Mouse (Mus musculus) granulocyte monocyte progenitor cell, adult 5-6 weeks (primary cell): Measurements from ENCODE around the gene Padi3. TPM values are rescaled to one million over a fixed set of nuclear protein-coding genes. Genes with fewer than 3 reads are reported as not detected.

Source experiments
- ATAC-seq: replicated peaks from 2 replicates; pipeline ENCODE4 v1.8.0; 2016; ENCODE audit warnings: mild to moderate bottlenecking, moderate TSS enrichment, inconsistent platforms; ENCODE audit not compliant: poor library complexity, severe bottlenecking
- total RNA-seq, 2 experiments: library from RNA; stranded (forward) in 1 of 2; stranded (reverse) in 1 of 2; fragments of 200-712, 200-1000 nt in 1 of 2; fragments of >200 nt in 1 of 2; fragmentation: Nextera tagmentation in 1 of 2; gene quantifications; 2 replicates each; pipeline ENCODE4 v1.2.3; 2014 to 2017

Padi3 gene
- total RNA-seq, 2 experiments from 2014 or later: 0.19 TPM; not detected in 1

DNA sequence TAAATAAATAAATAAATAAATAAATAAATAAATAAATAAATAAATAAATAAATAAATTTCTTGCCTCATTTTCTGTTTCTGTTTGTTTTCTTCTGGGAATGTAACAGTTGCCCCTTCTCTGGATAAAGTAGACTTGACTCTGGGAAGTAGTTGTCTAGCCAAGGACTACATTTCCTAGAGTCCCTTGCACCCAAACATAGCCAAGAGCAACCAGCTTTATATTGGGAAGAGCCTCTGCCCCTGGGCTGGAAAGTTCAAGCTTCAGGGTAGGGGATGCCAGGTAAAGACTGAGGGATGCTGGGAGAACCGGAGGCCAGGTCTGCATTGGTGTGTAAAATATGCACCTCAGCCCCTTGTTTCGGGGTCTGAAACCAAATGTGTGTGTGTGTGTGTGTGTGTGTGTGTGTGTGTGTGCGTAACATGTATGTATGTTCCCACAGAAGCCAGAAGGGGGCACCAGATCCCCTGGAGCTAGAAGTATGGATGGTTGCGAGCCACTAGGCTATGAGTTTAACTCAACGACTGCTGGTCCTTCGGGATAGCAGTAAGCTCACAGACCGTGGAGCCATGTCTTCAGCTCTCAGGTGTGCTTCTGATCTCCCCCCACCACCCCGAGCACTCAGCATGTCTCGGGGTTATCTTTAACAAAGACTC is 26.0 kb downstream of the Padi3 start:
- no peak for ATAC-seq

DNA sequence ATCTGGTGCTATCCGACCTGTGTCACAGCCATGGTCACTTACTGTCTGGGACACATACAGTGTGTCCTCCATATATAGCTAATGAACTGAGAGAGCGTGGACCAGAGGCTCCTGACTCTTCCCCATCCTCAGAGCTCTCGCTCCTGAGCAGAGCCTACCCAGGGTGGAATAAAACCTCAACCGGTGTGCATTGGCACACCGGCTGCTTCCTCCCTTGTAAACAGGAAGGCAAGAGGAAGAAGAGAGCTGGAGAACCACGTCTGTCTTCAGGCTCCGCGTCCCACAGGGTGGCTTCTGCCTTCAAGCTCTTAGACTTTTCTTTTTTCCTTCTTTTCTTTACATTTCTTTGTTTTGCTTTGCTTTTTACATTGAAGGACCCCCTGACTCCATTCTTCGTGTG is 27.6 kb downstream of the Padi3 start:
- no peak for ATAC-seq

DNA sequence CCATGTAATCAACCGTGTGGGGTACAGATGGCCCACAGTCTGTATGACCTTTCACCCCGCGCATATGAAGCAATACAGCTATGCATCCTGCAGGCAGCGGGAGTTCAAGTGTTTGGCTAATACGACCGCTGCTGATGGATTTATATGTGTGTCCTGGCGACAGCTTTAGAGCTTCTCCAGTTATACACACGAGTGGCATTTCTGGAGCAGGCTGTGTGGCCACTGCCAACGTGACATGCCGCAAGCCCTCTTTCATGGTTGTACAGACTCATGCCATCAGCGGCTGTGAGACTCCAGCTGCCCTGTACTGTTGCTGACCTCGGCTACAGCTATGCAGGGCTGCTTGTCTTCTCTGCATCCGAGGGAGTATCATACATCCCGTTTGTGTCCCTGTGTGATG is 29.9 kb downstream of the Padi3 start:
- no peak for ATAC-seq

DNA sequence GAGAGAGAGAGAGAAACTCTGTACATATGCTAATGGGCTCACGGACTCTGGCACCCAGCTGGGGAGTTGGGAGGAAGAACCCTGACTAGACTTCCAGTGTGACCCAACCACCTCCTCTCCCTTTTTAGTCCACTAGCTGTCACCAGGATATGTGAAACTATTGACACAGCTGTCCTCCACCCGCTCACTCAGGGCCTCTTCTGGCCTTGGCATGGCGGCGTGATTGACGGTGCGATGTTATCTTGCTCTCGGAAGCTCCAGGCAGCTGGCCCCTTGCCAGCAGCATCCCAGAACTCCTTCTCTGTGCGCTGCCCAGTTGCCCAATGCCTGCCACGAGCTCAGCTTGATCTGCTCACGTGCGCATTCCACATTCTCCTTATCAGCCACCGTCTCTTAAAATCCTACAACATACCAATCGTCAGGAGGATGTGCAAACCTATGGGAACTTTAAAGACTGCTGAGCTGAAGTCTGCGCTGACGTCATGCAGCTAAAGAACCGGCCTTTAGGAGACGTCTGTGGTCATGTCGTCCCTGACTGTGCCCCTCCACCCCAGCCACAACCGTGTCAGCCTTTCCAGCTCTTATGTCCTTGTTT is 30.5 kb downstream of the Padi3 start:
- peak; percentile 51 for ATAC-seq

DNA sequence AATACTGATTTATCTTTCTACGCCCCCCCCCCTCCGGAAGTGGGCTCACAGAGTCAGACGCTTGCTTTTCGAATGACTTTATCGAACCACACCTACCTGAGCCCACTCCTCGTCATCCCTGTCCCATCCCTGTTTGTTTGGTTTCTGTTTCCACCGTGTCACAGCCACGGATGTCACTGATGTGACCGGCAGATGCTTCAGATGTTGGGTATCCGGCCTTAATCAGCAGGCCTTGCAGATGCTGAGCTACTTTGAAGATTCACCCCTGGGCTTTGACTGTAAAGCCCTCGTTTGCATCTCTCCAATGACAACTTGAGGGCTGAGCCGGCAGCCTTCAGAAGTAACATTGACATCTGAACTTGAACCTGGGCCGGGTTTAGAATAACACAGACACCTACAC is 33.8 kb downstream of the Padi3 start:
- ATAC-seq: no peak

DNA sequence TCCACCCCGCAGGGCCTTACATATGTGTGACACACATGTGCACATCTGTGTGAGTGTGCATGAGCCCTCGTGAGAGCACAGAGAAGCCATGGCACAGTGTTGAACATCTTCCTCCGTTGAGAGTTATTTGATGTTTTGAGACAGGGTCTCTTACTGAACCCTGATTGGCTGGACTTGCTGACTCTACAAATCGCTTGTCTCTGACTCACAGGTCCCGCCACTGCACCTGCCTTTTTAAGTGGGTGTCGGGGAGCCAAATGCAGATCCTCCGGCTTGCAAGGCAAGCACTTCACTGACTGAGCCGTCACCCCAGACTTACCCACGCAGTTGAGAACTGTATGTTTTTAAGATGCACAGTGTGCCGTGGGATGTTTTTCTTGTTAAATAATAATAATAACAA is 34.6 kb downstream of the Padi3 start:
- ATAC-seq: no peak

DNA sequence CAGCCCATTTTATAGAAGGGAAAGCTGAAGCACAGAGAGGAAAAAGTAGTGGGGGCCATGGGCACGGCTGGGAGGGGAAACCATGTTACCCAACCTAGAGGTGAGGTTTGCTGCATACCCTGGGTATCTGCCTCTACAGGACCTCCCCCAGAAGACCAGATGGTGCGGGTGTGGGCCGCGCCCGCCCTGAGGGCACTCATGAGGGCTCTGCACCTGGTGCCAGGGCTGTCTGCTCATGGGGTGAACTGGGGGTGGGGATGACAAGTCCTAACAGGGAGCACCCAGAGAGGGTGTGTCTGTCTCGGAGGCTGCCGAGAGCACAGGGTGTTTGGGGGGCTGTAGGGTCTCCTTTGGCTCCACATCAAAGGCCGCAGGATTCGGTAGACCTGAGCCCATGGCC is 35.6 kb downstream of the Padi3 start:
- ATAC-seq: no peak

DNA sequence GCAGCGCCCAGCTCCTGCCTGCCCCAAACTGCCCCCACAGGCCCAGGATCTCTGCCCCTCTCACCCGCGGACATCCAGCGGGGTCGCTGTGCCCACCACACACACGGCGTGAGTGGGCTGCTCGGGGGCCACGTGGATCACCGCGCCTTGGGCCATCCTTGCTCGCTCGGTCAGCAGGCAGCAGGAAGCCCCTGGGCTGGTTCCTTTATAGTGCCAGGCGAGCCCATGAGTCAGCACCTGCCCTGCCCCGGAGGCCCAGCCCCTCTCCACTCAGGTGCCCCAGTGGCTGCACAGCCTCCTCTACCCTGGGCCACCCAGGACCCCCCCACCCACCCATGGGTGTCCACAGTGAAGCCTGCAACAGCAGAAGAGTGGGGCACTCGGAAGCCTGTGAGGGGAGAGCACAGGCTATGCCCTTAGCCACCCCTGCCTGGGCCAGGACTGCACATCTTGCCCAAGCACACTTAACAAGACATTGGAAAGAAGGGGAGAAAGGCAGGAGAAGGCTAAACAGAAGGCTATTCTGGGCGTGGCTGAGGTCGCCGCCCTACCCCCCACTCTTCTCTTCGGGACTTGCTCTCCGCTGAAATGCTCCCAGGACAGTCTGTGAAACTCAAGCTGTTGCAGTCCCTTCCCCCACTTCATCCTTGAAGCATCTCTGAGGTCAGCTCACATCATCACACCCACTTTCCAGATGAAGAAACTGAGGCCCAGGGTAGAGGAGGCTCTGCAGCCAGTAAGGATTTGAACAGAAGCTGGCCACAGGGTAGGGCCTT is 36.2 kb downstream of the Padi3 start, which contains the start of gene Padi4:
Gene Padi4 (minus strand): TSS at position 212 of the 776 bp plus-strand sequence.
- peak; percentile 40 for ATAC-seq

DNA sequence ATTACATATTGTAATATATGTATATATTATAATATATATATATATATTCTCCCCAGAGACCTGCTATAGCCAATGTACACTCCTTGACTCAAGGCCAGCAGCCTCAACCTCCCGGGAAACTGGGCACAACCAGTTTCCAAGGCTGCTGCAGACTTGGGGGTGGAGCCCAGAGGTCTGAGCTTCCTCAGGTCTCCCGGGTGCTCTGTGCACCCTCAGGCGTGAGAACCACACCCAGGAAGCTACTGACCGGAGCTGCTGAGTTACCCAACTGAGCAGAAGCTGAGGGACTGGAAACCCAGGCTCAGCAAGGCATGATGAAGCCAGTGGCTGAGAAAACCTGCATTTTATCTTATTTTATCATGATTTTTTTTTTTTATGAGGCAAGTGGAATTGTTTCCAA is 39.4 kb downstream of the Padi3 start:
- peak; percentile 81 for ATAC-seq

DNA sequence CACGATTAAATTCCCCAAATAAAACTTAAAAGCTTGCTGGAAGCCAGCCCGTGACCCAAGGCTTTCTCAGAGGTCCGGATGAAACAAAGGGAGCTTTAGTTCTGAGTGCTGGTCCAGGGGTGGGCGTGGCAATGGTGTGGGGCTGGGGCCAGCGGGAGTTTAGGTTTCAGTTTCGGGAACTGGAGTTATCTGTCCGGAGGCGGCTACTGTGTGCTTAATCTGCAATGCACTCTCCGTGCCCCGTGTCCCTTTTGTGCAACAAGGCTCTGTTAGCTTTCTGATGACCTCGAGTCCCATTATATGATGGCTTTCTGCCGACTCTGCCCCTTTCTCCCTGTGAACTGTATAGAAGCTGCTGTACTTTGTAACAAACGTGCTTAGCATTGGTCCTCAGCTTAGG is 40.0 kb downstream of the Padi3 start:
- peak; percentile 59 for ATAC-seq

DNA sequence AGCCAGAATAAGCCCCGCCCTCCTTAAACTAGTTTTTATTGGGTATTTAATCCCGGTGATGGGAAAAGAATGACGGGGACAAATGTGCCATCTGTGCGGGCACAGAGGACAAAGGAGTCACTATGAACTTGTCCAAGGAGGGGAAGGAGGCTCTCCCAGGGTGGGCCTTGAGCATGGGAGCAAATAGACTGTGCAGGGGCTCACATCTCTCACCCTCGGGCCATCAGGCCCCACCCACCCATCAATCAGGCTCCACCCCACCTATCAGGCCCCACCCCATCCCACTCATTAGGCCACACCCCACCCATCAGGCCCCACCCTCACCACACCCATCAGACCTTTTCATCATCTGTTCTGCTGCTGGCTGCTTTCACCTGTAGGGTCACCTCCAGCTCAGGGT is 41.5 kb downstream of the Padi3 start:
- ATAC-seq: no peak

DNA sequence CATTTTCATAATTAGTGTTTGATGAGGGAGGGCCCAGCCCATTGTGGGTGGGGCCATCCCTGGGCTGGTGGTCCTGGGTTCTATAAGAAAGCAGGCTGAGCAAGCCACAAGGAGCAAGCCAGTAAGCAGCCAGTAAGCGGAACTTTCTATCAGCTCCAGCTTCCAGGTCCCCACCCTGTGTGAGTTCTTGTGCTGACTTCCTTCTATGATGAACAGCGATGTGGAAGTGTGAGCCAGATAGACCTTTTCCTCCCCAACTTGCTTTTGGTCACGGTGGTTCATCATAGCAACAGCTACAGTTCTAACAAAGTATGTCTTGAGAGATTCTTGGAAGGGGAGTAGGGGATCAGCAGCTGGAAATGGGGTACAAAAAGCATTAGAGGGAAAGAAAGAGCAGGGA is 44.5 kb downstream of the Padi3 start:
- ATAC-seq: no peak

DNA sequence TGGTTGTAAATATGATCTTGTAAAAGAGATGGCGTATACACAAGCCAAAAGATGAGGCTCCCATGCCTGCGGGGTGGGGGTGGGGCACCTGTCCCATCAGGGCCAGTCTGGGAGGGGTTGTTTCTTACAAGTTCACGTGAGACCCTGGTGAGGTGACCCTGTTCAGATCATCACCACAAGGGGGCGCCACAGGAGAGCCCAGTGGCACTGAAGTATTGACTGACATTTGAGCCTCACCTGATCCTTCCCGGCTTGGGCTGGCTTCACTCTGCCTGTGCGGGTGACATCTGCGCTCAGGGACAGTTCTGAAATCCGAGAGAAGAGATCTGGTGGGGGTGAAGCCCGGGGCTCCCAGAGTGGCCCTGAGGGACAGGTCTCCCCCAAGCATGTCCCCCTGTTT is 47.3 kb downstream of the Padi3 start:
- peak; percentile 73 for ATAC-seq

DNA sequence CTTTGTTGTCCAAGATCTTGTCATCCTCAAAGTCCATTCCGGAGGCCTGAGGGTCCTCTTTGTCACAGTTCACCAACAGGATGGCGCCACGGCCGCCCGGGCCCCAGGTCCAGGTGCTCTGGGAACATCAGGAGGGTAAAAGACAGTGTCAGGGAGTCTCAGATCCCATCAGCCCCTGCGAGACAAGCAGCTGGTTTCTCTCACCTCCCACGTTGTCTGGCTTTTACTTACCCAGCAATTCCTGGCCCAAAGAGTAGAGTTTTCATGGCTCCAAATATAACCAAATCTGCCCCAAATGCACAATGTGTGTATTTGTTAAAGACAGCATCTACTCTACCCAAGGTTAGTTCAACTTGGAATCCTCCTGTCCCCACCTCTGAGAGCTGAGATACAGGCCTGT is 48.8 kb downstream of the Padi3 start:
- no peak for ATAC-seq

DNA sequence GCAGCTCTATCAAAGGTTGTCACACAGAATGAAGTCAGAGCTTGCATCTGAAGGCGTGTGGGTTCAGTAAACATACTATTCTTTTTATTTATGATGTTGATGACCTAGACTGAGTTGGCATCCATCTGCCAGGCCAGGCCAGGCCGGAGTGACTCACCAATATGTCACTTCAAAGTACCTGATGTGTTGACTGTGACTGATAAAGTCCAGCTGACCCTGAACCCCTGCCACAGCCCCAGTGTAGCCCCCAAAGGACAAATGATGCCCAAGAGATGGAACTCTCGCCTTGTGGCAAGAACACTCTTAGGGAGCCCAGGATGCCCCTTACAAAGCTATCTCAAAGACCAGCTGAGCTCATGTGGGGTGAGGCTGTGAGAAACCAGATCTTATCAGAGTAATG is 54.6 kb downstream of the Padi3 start:
- no peak for ATAC-seq

DNA sequence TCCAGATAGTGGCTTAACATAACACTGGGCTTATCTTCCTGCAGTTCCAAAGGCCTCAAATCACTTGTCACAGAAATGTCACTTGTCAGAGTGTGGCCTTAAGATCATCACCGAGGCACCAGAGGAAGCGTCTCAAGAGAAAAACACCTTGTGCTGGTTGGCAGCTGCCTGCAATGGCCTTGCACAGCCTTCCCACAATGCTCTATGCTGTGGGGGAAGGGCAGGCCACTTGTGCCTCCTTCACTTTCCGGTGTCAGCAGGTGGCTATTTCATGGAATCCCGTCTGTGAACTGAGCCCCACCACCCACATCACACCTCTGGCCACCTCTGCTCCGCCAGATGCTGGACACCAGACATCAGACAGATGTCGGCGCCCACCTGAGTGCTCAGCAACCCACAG is 57.1 kb downstream of the Padi3 start:
- no peak for ATAC-seq

DNA sequence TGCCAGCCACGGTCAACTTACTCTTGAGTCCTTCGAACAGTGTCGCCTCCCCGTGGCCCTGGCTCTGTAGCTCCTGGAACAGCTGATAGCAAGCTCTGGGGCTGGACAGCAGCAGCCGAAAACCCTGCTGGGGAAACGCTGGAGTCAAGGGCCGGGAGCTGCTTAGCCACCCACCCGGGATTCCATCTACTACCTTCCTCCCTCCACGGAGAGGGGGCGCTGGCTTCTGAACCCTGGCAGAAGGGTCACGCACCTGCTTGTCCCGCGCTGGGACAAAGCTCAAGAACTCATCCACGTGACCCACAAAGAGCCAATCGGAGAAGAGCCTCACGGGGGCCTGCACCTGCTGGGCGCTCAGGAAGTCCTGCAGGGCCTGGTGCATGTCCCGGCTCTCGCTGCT is 60.1 kb downstream of the Padi3 start:
- ATAC-seq: peak; percentile 31

DNA sequence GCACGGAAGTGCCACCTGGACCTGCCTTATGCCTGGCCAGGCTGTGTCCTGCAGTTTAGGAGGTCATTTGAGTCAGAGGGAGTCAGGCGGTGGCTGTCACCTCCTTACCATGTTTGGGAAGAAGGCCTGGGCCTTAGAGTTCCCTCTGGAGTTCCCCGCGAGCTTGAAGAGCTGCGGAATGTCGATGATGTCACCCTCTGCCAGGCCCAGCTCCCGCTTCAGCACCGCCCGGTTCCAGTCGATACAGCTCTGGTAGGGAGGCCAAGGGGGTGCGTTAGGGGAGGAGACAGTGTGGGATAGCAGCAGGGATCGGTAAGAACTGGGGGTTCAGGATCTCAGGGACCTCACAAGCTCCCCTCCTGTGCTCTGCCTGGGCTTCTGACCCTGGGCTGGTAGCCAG is 62.5 kb downstream of the Padi3 start:
- ATAC-seq: no peak

DNA sequence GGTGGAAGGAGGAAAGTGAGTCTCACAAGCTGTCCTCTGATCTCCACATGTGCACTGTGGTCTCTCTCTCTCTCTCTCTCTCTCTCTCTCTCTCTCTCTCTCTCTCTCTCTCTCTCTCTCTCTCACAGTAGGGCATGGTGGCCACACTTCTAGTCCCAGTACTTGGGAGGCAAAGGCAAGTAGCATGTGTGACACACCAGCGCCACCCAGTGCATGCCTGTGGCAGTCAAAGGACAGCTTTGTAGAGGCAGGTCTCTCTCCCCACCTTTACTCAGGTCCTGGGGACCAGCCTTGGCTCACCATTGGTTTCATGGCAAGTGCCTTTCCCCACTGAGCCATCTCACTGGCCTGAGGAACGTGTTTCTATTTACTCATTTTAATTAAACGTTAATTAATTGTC is 65.8 kb downstream of the Padi3 start:
- ATAC-seq: peak; percentile 69

DNA sequence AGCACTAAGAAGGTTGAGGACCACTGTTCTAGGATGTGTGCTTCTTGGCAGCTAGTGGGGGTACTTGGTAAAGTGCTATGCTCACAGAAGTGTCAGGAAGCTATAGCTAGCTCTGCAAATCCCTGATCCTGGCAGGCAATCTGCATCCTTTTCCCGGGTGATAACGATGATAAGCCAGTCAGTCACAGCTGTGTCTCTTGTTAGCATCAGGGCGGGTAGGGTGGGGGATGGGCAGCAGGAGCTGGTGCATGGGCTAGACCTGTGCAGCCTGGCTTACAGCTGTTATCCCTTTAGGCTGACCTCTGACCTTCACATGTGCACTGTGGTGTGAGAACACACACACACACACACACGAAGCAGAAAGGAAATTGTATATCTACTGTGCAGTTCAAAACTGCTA is 67.4 kb downstream of the Padi3 start:
- ATAC-seq: no peak

DNA sequence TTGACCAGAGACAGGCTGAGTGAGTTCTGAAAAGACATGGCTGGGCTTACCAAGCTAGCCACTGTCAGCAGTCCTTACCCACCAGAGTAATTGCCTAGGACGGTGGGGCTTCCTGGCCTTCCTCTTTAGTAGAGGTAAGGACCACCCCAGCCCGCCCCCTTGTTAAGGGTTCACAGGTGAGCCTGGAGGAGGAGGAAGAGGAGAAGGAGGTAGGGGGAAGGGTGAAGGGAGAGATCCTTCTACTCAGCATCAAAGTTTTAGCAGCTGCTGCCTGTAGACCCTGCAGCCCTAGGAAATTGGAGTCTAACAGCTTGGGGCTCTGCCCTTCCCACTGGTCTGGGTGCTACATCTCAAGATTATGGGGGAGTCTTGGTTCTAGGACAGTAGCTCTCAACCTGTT is 67.9 kb downstream of the Padi3 start, which contains the start of gene Padi6:
Gene Padi6 (minus strand): TSS at position 101 of the 400 bp plus-strand sequence.
- ATAC-seq: no peak

DNA sequence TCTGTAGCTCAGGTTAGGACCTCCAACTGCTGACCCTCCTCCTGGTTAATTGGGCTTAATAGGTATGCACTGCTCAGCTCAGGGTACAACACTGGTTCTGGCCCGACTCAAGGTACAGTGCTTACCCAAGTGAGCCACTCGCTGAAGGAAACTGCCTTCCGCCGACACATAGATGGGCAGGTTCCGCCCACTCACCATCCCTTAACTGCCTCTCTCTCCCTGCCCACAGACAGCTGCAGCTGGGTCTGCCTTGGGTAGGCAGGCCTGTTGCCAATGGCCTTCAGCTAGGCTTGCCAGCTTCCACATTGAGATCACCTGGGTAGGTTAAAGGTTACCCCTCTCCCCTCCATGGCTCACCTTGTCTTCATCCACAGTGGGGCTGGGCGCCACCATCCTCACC is 69.0 kb downstream of the Padi3 start:
- 0 out of 2 replicates have a peak, but pooled peaks have one; percentile 3 for ATAC-seq
